Comparison of ENCODE assay signal across 8 mouse cellular contexts in the genomic region with DNA sequence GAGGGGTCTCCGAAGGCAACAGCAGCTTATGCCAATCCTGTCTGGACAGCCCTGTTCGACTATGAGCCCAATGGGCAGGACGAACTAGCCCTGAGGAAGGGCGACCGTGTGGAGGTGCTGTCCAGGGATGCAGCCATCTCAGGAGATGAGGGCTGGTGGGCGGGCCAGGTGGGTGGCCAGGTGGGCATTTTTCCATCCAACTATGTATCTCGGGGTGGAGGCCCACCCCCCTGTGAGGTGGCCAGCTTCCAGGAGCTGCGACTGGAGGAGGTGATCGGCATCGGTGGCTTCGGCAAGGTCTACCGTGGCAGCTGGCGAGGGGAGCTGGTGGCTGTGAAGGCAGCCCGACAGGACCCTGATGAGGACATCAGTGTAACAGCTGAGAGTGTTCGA. TPM values are rescaled to one million over a fixed set of nuclear protein-coding genes. Genes with fewer than 3 reads are reported as not detected.
DNase-seq lines count a peak whose midpoint lies in the region; ATAC-seq and TF ChIP-seq lines count a peak whose summit lies in the region.

No protein-coding gene starts in this region.

- H3K36me3 ChIP-seq in heart, embryonic 10.5 days, result peaks cover 67% of the 10 kb centered on the region
- H3K36me3 ChIP-seq in G1E (replicated peaks), result peaks cover 73% of the 10 kb centered on the region
- H3K36me3 ChIP-seq in forebrain, embryonic 15.5 days, result peaks cover 12% of the 10 kb centered on the region
- peaks cover 58% of the 10 kb centered on the region for H3K36me3 ChIP-seq in limb, embryonic 13.5 days

- no peak for DNase-seq in heart, embryonic 10.5 days (ENCODE audit: low spot score)
- DNase-seq in heart, adult 8-10 months (ENCODE audit: low spot score), result no peak
- DNase-seq in G1E (ENCODE audit: low spot score), result no peak
- DNase-seq in gastrocnemius, adult 8-10 months (ENCODE audit: low spot score in 2 of 2), result no peak
- DNase-seq in yolk sac, embryonic 10.5 days (ENCODE audit: low spot score), result no peak

- peak overlapping the region; percentile 96 for H3K4me3 ChIP-seq in heart, embryonic 10.5 days
- H3K4me3 ChIP-seq in G1E (ENCODE audit: low read depth, low read length), result peak overlapping the region; percentile 86
- H3K4me3 ChIP-seq in forebrain, embryonic 15.5 days, result peak overlapping the region; percentile 62
- H3K4me3 ChIP-seq in limb, embryonic 13.5 days, result peak overlapping the region; percentile 72
- peak overlapping the region; percentile 87 for H3K4me3 ChIP-seq in olfactory bulb, adult 2 months (ENCODE audit: insufficient read depth, low read depth, low read length)

- peak overlapping the region; percentile 94 for H3K27ac ChIP-seq in heart, embryonic 10.5 days
- H3K27ac ChIP-seq in forebrain, embryonic 15.5 days (replicated peaks), result peak overlapping the region; percentile 87; the same call in 1 of the 2 replicates
- H3K27ac ChIP-seq in limb, embryonic 13.5 days, result peak overlapping the region; percentile 95; the same call in 1 of the 2 replicates
- no peak overlapping the region for H3K27ac ChIP-seq in olfactory bulb, adult 2 months (ENCODE audit: insufficient read depth, low read depth, low read length)

- H3K4me1 ChIP-seq in heart, embryonic 10.5 days, result peaks cover 56% of the 10 kb centered on the region
- H3K4me1 ChIP-seq in G1E (ENCODE audit: insufficient read depth, low read depth, low read length), result peaks cover 71% of the 10 kb centered on the region
- H3K4me1 ChIP-seq in forebrain, embryonic 15.5 days, result peaks cover 44% of the 10 kb centered on the region
- peaks cover 53% of the 10 kb centered on the region for H3K4me1 ChIP-seq in limb, embryonic 13.5 days
- peaks cover 47% of the 10 kb centered on the region for H3K4me1 ChIP-seq in olfactory bulb, adult 2 months (ENCODE audit: control insufficient read depth, insufficient read depth, low read length)

- H3K4me2 ChIP-seq in forebrain, embryonic 15.5 days (replicated peaks), result peak overlapping the region; percentile 100
- H3K4me2 ChIP-seq in limb, embryonic 13.5 days (replicated peaks), result peak overlapping the region; percentile 99

- 69% methylated on average over 15 of the region's 15 CpGs for WGBS in heart, embryonic 10.5 days
- WGBS in forebrain, embryonic 15.5 days, result 72% methylated on average over 15 of the region's 15 CpGs
- WGBS in limb, embryonic 13.5 days, result 69% methylated on average over 15 of the region's 15 CpGs
- 55% methylated on average over 15 of the region's 15 CpGs for WGBS in olfactory bulb, adult 2 months

- TF ChIP-seq POLR2A in olfactory bulb, adult 2 months (IDR thresholded peaks at IDR 0.05; ENCODE audit: insufficient read depth, low read depth, low read length), result no peak

- H3K9ac ChIP-seq in forebrain, embryonic 15.5 days (replicated peaks), result peak overlapping the region; percentile 70
- H3K9ac ChIP-seq in limb, embryonic 13.5 days, result peak overlapping the region; percentile 95

- H3K9me3 ChIP-seq in heart, embryonic 10.5 days, result no peaks in the 10 kb centered on the region
- H3K9me3 ChIP-seq in G1E (replicated peaks), result no peaks in the 10 kb centered on the region
- H3K9me3 ChIP-seq in forebrain, embryonic 15.5 days, result no peaks in the 10 kb centered on the region
- no peaks in the 10 kb centered on the region for H3K9me3 ChIP-seq in limb, embryonic 13.5 days

- TF ChIP-seq CTCF in G1E (IDR thresholded peaks at IDR 0.05; ENCODE audit: low read depth, low read length), result no peak
- no peak for TF ChIP-seq CTCF in olfactory bulb, adult 2 months (IDR thresholded peaks at IDR 0.05; ENCODE audit: insufficient read depth, low read depth, low read length)

- H3K27me3 ChIP-seq in heart, embryonic 10.5 days (ENCODE audit: insufficient read depth, poor library complexity, severe bottlenecking), result 0 out of 2 replicates have a peak, but pooled peaks cover 5% of the 10 kb centered on the region
- H3K27me3 ChIP-seq in G1E (ENCODE audit: insufficient read depth, low read length), result no peaks in the 10 kb centered on the region
- no peaks in the 10 kb centered on the region for H3K27me3 ChIP-seq in forebrain, embryonic 15.5 days
- no peaks in the 10 kb centered on the region for H3K27me3 ChIP-seq in limb, embryonic 13.5 days

- ATAC-seq in G1E (ENCODE audit: extremely low read depth, insufficient number of reproducible peaks, low FRiP score, poor library complexity, severe bottlenecking), result no peak
- no peak for ATAC-seq in forebrain, embryonic 15.5 days (replicated peaks)
- no peak for ATAC-seq in limb, embryonic 13.5 days (ENCODE audit: low FRiP score, low read depth)

RNA-seq across cellular contexts. Expression of a gene that starts 1.6 kb away (rescaled TPM):
- 20.1 and 26.3 TPM in 2 replicates for polyA plus RNA-seq in heart, embryonic 10.5 days (2016; fragmentation: Nextera tagmentation; extraction: Ambion mirVana)
- 10 to 100 TPM; 18.0 to 21.9 (median 19.8) TPM for total RNA-seq in heart, adult 8-10 months (2022)
- total RNA-seq in G1E (2014; fragmentation: Nextera tagmentation), result 50.7 and 51.0 TPM in 2 replicates
- 13.6 and 16.1 TPM in 2 replicates for total RNA-seq in G1E (2017)
- 178 and 200 TPM in 2 replicates for polyA plus RNA-seq in G1E (2012)
- polyA plus RNA-seq in forebrain, embryonic 15.5 days (2015; fragmentation: Nextera tagmentation; extraction: Ambion mirVana), result 27.6 and 29.1 TPM in 2 replicates
- polyA plus RNA-seq in limb, embryonic 13.5 days (2015; fragmentation: Nextera tagmentation; extraction: Ambion mirVana), result 25.4 and 28.7 TPM in 2 replicates
- polyA plus RNA-seq in olfactory bulb, adult 2 months (2012; ENCODE audit: insufficient read depth, insufficient read length, low replicate concordance, missing spikeins), result not detected in 2 replicates
- total RNA-seq in gastrocnemius, adult 8-10 months (2022), result 10 to 100 TPM; 11.8 to 15.2 (median 13.7) TPM

RNA-seq across cellular contexts. Expression of a gene that starts 1.8 kb away (rescaled TPM):
- 33.6 and 36.0 TPM in 2 replicates for polyA plus RNA-seq in heart, embryonic 10.5 days (2016; fragmentation: Nextera tagmentation; extraction: Ambion mirVana)
- 10 to 100 TPM; 22.1 to 24.1 (median 23.2) TPM for total RNA-seq in heart, adult 8-10 months (2022)
- total RNA-seq in G1E (2014; fragmentation: Nextera tagmentation) (18.3 and 23.3 TPM in 2 replicates), G1E (2017) (22.2 and 22.8 TPM in 2 replicates)
- polyA plus RNA-seq in G1E (2012), result 145 and 163 TPM in 2 replicates
- 12.2 and 13.0 TPM in 2 replicates for polyA plus RNA-seq in forebrain, embryonic 15.5 days (2015; fragmentation: Nextera tagmentation; extraction: Ambion mirVana)
- polyA plus RNA-seq in limb, embryonic 13.5 days (2015; fragmentation: Nextera tagmentation; extraction: Ambion mirVana), result 18.2 and 18.5 TPM in 2 replicates
- not detected in 2 replicates for polyA plus RNA-seq in olfactory bulb, adult 2 months (2012; ENCODE audit: insufficient read depth, insufficient read length, low replicate concordance, missing spikeins)
- 1 to 10 TPM; 7.1 to 8.7 (median 8.1) TPM for total RNA-seq in gastrocnemius, adult 8-10 months (2022)

RNA-seq across cellular contexts. Expression of a gene that starts 13.8 kb away (rescaled TPM):
- polyA plus RNA-seq in heart, embryonic 10.5 days (2016; fragmentation: Nextera tagmentation; extraction: Ambion mirVana), result 0.15 TPM in 1 of 2 replicates, not detected in the other
- total RNA-seq in heart, adult 8-10 months (2022), result not detected
- total RNA-seq in G1E (2014; fragmentation: Nextera tagmentation), result not detected in 2 replicates
- not detected in 2 replicates for total RNA-seq in G1E (2017)
- 0.07 and 0.10 TPM in 2 replicates for polyA plus RNA-seq in G1E (2012)
- polyA plus RNA-seq in forebrain, embryonic 15.5 days (2015; fragmentation: Nextera tagmentation; extraction: Ambion mirVana), result 0.33 TPM in 1 of 2 replicates, not detected in the other
- 0.51 and 0.75 TPM in 2 replicates for polyA plus RNA-seq in limb, embryonic 13.5 days (2015; fragmentation: Nextera tagmentation; extraction: Ambion mirVana)
- not detected in 2 replicates for polyA plus RNA-seq in olfactory bulb, adult 2 months (2012; ENCODE audit: insufficient read depth, insufficient read length, low replicate concordance, missing spikeins)
- total RNA-seq in gastrocnemius, adult 8-10 months (2022), result not detected

RNA-seq across cellular contexts. Expression of a gene that starts 26.8 kb away (rescaled TPM):
- 24.7 and 28.9 TPM in 2 replicates for polyA plus RNA-seq in heart, embryonic 10.5 days (2016; fragmentation: Nextera tagmentation; extraction: Ambion mirVana)
- total RNA-seq in heart, adult 8-10 months (2022), result 10 to 100 TPM; 14.9 to 23.5 (median 17.8) TPM
- 14.9 and 33.7 TPM in 2 replicates for total RNA-seq in G1E (2014; fragmentation: Nextera tagmentation)
- total RNA-seq in G1E (2017), result 10.3 and 13.5 TPM in 2 replicates
- polyA plus RNA-seq in G1E (2012), result 88.4 and 107 TPM in 2 replicates
- polyA plus RNA-seq in forebrain, embryonic 15.5 days (2015; fragmentation: Nextera tagmentation; extraction: Ambion mirVana), result 14.1 and 15.5 TPM in 2 replicates
- polyA plus RNA-seq in limb, embryonic 13.5 days (2015; fragmentation: Nextera tagmentation; extraction: Ambion mirVana), result 25.2 and 27.8 TPM in 2 replicates
- polyA plus RNA-seq in olfactory bulb, adult 2 months (2012; ENCODE audit: insufficient read depth, insufficient read length, low replicate concordance, missing spikeins), result not detected in 2 replicates
- 1 to 10 TPM; 2.1 to 6.9 (median 6.3) TPM for total RNA-seq in gastrocnemius, adult 8-10 months (2022)

RNA-seq across cellular contexts. Expression of a gene that starts 35.8 kb away (rescaled TPM):
- 69.0 and 130 TPM in 2 replicates for polyA plus RNA-seq in heart, embryonic 10.5 days (2016; fragmentation: Nextera tagmentation; extraction: Ambion mirVana)
- total RNA-seq in heart, adult 8-10 months (2022), result 100 to 1,000 TPM; 145 to 158 (median 149) TPM
- total RNA-seq in G1E (2014; fragmentation: Nextera tagmentation) (20.8 and 34.1 TPM in 2 replicates), G1E (2017) (45.5 and 45.7 TPM in 2 replicates)
- polyA plus RNA-seq in G1E (2012), result 85.9 and 88.3 TPM in 2 replicates
- 11.1 and 13.3 TPM in 2 replicates for polyA plus RNA-seq in forebrain, embryonic 15.5 days (2015; fragmentation: Nextera tagmentation; extraction: Ambion mirVana)
- polyA plus RNA-seq in limb, embryonic 13.5 days (2015; fragmentation: Nextera tagmentation; extraction: Ambion mirVana), result 20.4 and 21.2 TPM in 2 replicates
- not detected in 2 replicates for polyA plus RNA-seq in olfactory bulb, adult 2 months (2012; ENCODE audit: insufficient read depth, insufficient read length, low replicate concordance, missing spikeins)
- total RNA-seq in gastrocnemius, adult 8-10 months (2022), result 100 to 1,000 TPM; 195 to 259 (median 242) TPM

Comparison
In these comparisons a context has a peak if more than half of its experiments do, and no peak if none do; other contexts are left out.
1. RNA of a gene that starts 1.8 kb away (polyA plus RNA-seq): 145 to 163 TPM in G1E, 33.6 to 36.0 TPM in heart, embryonic 10.5 days, 18.2 to 18.5 TPM in limb, embryonic 13.5 days and 12.2 to 13.0 TPM in forebrain, embryonic 15.5 days; not detected in olfactory bulb, adult 2 months; every median in the first group is over 10 times any median in the second.
2. Peak in every context shown above with its lines, with median percentiles within 50 percentile points of each other: H3K4me3 ChIP-seq.